Mouse (Mus musculus) liver, adult (tissue): ENCODE data around the gene Fbxo8.

ENCODE experiments used
- GATA4 ChIP-seq: IDR thresholded peaks from 2 replicates; pipeline ENCODE4 v1.6.1; 2014; ENCODE audit warnings: mild to moderate bottlenecking, low read length; ENCODE audit not compliant: insufficient replicate concordance

Gene Fbxo8

GRCm38 (mm10) chr8:56582841-56583240, 32.0 kb downstream of the Fbxo8 start:
- no peak for TF ChIP-seq GATA4

GRCm38 (mm10) chr8:56589004-56589403, 38.1 kb downstream of the Fbxo8 start:
- TF ChIP-seq GATA4 = no peak

DNA sequence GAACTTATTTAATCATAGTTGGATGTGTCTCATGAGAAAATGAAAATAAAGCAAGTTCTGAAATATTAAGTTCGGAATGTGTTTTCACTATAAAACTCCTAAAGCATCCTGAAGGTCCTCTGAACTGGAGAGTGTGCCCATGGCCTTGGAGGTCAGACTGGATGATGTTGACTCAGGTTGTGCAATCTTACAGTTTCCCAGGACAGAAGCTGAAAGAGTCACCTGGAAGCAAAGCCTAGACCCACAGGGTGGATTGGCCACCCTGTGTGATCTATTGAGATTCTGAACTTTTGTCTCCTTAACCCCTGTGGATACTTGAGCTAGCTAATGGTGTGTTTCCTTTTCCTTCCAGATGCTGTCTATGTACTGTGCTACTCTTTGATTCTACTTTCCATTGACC, 40.2 kb downstream of the Fbxo8 start:
- no peak for TF ChIP-seq GATA4

- TF ChIP-seq GATA4 = no peak
Observed at GRCm38 (mm10) chr8:56591502-56591901, 40.6 kb downstream of the Fbxo8 start.

GRCm38 (mm10) chr8:56606481-56606880, 55.6 kb downstream of the Fbxo8 start:
- no peak for TF ChIP-seq GATA4

- TF ChIP-seq GATA4 = no peak
Observed at GRCm38 (mm10) chr8:56611736-56612135, 60.8 kb downstream of the Fbxo8 start.

GRCm38 (mm10) chr8:56614235-56614634, 63.3 kb downstream of the Fbxo8 start:
- TF ChIP-seq GATA4 = no peak

DNA sequence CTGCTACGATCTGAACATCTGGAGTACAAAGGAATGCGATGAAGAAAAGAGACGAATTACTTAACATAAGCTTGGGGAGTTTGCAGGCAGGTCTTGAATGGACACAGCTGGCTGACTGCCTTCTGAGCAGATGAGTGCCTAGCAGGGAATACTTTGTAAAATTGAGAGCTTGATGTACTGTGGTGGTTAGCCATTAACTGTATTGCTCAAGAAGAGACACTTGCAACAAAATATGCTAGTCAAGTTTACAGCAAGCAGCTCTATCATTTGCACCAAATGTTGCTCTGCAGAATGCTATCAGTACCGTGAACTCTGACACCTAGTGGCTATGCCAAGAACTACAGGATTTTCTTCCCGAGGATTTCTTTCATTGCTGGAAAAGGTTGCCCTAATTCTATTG, 64.1 kb downstream of the Fbxo8 start:
- peak; percentile 73; the same call in 1 of the 2 replicates for TF ChIP-seq GATA4

DNA sequence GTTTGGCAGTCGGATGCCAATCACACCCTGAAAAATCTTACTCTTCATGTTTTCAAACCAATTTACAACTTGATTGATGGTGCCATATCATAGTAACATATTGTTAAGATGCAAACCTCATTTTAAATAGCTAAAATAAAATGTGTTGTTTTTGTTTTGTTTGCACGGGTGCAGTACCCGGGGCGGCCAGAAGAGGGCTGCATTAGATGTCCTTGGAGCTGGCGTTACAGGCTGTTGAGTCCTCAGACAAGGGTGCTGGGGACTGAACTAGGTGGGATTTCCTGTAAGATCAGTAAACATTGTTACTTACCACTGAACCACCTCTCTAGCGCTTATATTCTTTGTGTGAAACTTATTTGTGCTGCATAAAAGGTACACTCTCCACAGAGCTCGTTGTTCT, 65.4 kb downstream of the Fbxo8 start:
- no peak for TF ChIP-seq GATA4

- no peak for TF ChIP-seq GATA4
Observed at GRCm38 (mm10) chr8:56617271-56617670, 66.4 kb downstream of the Fbxo8 start.

DNA sequence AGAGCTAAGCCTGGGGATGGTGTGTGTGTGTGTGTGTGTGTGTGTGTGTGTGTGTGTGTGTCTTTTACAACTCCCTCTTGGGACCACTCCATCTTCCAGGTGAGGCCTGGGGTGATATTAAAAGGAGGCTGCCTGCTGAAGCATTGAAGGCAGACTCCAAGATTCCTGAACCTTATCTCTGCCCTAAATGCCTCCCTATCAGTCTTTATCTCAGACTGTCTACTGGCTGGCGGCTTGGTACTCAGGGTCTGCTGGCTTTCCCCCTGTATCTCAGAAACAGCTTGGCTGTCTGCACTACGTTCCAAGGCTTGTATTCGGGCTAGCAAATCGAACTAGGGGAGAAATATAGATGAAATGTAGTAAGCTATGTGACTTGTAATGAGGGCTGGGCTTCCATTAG, 68.2 kb downstream of the Fbxo8 start:
- no peak for TF ChIP-seq GATA4

DNA sequence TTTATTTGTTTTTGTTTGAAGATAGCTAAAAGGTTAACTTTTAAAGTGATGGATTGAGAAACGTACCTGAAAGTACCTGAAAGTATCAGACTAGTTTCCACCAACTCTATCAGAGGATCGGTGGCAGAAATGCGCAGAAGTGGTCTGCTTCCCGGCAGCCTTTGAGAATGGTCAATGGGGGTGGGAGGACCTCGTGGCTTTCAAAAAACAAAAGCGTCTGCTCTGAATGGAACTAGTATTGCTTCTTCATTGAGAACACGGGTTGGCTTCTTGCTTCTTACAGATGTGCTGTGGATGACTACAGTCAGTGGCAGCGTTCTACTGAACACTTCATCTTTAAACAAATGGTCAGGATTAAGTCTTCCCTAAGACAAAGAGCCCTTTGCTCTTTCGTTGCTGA, 68.7 kb downstream of the Fbxo8 start:
- no peak for TF ChIP-seq GATA4

GRCm38 (mm10) chr8:56620691-56621090, 69.8 kb downstream of the Fbxo8 start:
- TF ChIP-seq GATA4 = no peak

DNA sequence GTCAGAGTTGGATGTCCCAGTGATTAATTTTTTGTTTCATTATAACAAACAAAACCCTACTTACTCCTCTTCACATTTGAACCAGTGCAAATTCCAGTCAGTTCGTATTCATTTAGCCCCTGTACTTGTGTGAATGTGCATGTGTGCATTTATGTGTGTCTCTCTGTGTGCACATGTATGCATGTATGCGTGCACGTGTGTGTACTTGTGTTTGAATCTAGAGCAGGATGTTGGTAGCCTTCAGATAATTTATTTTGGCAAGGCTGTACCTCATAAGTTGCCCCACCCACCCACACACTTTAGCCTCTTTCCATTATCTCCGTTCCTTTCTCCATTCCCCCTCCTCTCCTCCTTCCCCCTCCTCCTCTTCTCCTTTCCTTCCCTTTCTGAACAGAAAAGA, 70.2 kb downstream of the Fbxo8 start:
- TF ChIP-seq GATA4 = no peak

DNA sequence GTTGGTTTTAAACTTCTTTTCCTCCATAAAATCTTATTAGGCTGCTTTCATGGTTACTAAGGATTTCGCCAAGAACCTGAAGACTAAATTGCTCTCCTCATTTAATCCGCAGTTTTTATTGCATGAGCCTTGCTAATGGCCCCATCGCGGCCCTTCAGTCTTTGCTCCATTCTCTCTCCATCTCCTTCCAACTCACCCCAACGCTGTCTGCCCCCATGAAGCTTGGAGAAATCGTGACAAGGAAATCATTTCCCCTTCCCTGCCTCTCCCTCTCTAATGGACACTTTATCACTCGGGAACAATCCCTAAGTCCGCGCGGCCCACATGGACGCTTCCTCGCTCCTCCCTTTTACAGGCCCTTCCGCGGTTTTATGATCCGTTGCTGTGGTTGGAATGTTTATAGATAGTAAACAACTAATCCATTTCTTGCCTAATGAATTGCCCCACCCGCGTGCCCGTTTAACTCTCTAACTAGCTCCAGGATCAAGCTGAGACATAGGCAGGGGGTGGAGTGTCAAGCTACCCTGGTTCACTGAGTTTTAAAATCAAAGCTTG, 71.7 kb downstream of the Fbxo8 start:
- no peak for TF ChIP-seq GATA4

DNA sequence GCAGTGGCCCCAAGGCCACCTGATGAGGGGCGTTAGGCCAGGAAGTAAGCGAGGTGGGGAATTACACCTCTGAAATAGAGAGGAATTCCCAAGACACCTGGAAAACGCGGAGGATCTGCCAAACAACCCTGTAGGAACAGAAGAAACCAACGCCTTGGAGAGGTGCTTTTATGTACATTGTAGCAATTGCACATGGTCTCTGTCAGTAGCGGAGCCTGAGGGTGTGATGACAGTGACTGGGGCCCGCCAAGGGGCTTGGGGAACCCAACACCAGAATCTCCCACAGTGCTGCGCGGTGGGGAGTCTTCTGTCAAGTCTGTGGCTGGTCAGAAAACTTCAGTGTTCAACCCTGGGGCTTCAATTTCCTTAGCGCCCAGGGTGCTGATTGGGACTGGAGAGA, 72.5 kb downstream of the Fbxo8 start:
- TF ChIP-seq GATA4 = no peak

- no peak for TF ChIP-seq GATA4
Observed at GRCm38 (mm10) chr8:56629160-56629559, 78.3 kb downstream of the Fbxo8 start.
